Mouse (Mus musculus) olfactory bulb, adult 2 months (tissue): ENCODE measurements around the gene Ankrd13c.

Experiments
- CTCF ChIP-seq: fragments of 200-500 bp; IDR thresholded peaks from 2 replicates; pipeline ENCODE4 v1.5.1; 2012; ENCODE audit warnings: low read depth, mild to moderate bottlenecking, low read length, moderate library complexity; ENCODE audit not compliant: insufficient read depth
- POLR2A ChIP-seq: fragments of 200-500 bp; IDR thresholded peaks from 2 replicates; pipeline ENCODE4 v1.6.1; 2012; ENCODE audit warnings: mild to moderate bottlenecking, low read depth, low read length, moderate library complexity; ENCODE audit not compliant: insufficient read depth

DNA sequence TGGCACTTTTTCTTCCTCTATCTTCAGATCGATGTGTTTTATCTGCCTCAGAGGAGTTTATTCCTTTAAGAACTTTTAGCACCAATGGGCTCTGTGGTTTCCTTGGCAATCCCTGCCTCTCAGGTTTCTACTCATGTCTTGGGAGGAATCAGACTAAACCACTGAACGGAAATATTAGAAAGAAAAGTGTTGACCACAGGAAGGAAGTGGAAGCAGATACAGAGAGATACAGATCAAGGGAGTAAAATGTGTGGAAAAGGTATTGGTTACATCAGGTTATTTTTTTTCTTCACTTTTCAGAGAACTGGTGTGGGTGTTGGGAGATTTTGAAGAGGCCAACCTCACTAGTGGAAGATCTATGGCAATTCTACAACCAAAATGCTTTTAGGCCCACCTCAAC, 8.5 kb upstream of the Ankrd13c start:
- no peak for TF ChIP-seq CTCF
- TF ChIP-seq POLR2A = no peak
